Comparison of ENCODE assay signal across 18 mouse cellular contexts in genomic region chr5:141097878-141098277, GRCm38 (mm10).
DNase-seq lines count a peak whose midpoint lies in the region; ATAC-seq lines count a peak whose summit lies in the region.
"Had no signal": no experiment of that assay in that cellular context is flagged by ENCODE, and none has a peak within 500 bp of the region (broad histone marks: within the 10 kb centered on the region; RNA-seq: fewer than 3 reads in every experiment).

No protein-coding gene starts in this region.

- ATAC-seq in embryonic facial prominence, embryonic 14.5 days (ENCODE audit: low read depth), result no peak
- ATAC-seq in forebrain, embryonic 16.5 days, result peak; percentile 87
- peak; percentile 91 for ATAC-seq in heart, embryonic 16.5 days (replicated peaks; ENCODE audit: extremely low read depth, insufficient read depth, low FRiP score)
- ATAC-seq: hindbrain, postnatal 0 days had no signal

- no peaks in the 10 kb centered on the region for H3K36me3 ChIP-seq in embryonic facial prominence, embryonic 14.5 days (ENCODE audit: control insufficient read depth, insufficient read depth, low read length)
- H3K36me3 ChIP-seq in embryonic facial prominence, embryonic 10.5 days (replicated peaks), result no peaks in the 10 kb centered on the region
- H3K36me3 ChIP-seq in heart, embryonic 10.5 days, result no peaks in the 10 kb centered on the region
- no peaks in the 10 kb centered on the region for H3K36me3 ChIP-seq in forebrain, embryonic 16.5 days (ENCODE audit: control insufficient read depth, insufficient read depth)
- no peaks in the 10 kb centered on the region for H3K36me3 ChIP-seq in heart, embryonic 16.5 days (ENCODE audit: control insufficient read depth, insufficient read depth)
- H3K36me3 ChIP-seq: kidney, embryonic 15.5 days had no signal

- WGBS in embryonic facial prominence, embryonic 14.5 days, result 43% methylated on average over 4 of the region's 4 CpGs
- WGBS in embryonic facial prominence, embryonic 10.5 days, result 53% methylated on average over 4 of the region's 4 CpGs
- WGBS in heart, embryonic 10.5 days, result 22% methylated on average over 4 of the region's 4 CpGs
- WGBS in forebrain, embryonic 16.5 days, result 29% methylated on average over 4 of the region's 4 CpGs
- WGBS in heart, embryonic 16.5 days, result 17% methylated on average over 4 of the region's 4 CpGs

- no peaks in the 10 kb centered on the region for H3K4me1 ChIP-seq in embryonic facial prominence, embryonic 14.5 days (ENCODE audit: control insufficient read depth, insufficient read depth, low read length)
- H3K4me1 ChIP-seq in embryonic facial prominence, embryonic 10.5 days, result no peaks in the 10 kb centered on the region
- peaks cover 19% of the 10 kb centered on the region for H3K4me1 ChIP-seq in heart, embryonic 10.5 days
- no peaks in the 10 kb centered on the region; the same call in 1 of the 2 replicates for H3K4me1 ChIP-seq in forebrain, embryonic 16.5 days (replicated peaks; ENCODE audit: control insufficient read depth, insufficient read depth, low read length)
- H3K4me1 ChIP-seq in heart, embryonic 16.5 days (ENCODE audit: control insufficient read depth, insufficient read depth, low read length), result no peaks in the 10 kb centered on the region

- no peak overlapping the region for H3K4me3 ChIP-seq in embryonic facial prominence, embryonic 14.5 days (ENCODE audit: low read depth, low read length)
- H3K4me3 ChIP-seq in embryonic facial prominence, embryonic 10.5 days, result no peak overlapping the region
- H3K4me3 ChIP-seq in heart, embryonic 10.5 days, result no peak overlapping the region
- H3K4me3 ChIP-seq in forebrain, embryonic 16.5 days (replicated peaks; ENCODE audit: low read length), result no peak overlapping the region
- H3K4me3 ChIP-seq in heart, embryonic 16.5 days (ENCODE audit: low read length), result no peak overlapping the region
- H3K4me3 ChIP-seq: kidney, embryonic 15.5 days had no signal

- no peak overlapping the region for H3K9ac ChIP-seq in embryonic facial prominence, embryonic 14.5 days (ENCODE audit: low read depth, low read length)
- no peak overlapping the region for H3K9ac ChIP-seq in forebrain, embryonic 16.5 days (replicated peaks; ENCODE audit: low read depth, low read length)
- H3K9ac ChIP-seq in heart, embryonic 16.5 days (ENCODE audit: low read length), result no peak overlapping the region
- H3K9ac ChIP-seq: kidney, embryonic 15.5 days had no signal

- intact Hi-C loops in heart, postnatal 25 days (cut with DNase I), result no loop called here

- no peak overlapping the region for H3K4me2 ChIP-seq in embryonic facial prominence, embryonic 14.5 days (ENCODE audit: low read depth, low read length)
- no peak overlapping the region for H3K4me2 ChIP-seq in forebrain, embryonic 16.5 days (ENCODE audit: low read length)
- H3K4me2 ChIP-seq in heart, embryonic 16.5 days (ENCODE audit: low read depth, low read length), result no peak overlapping the region
- H3K4me2 ChIP-seq: kidney, embryonic 15.5 days had no signal

- H3K9me3 ChIP-seq in embryonic facial prominence, embryonic 14.5 days (ENCODE audit: control insufficient read depth, low read length), result no peaks in the 10 kb centered on the region
- H3K9me3 ChIP-seq in embryonic facial prominence, embryonic 10.5 days, result no peaks in the 10 kb centered on the region
- no peaks in the 10 kb centered on the region for H3K9me3 ChIP-seq in heart, embryonic 10.5 days
- no peaks in the 10 kb centered on the region for H3K9me3 ChIP-seq in forebrain, embryonic 16.5 days (ENCODE audit: control insufficient read depth, low read length)
- H3K9me3 ChIP-seq in heart, embryonic 16.5 days (replicated peaks; ENCODE audit: control insufficient read depth, low read length), result no peaks in the 10 kb centered on the region
- H3K9me3 ChIP-seq: kidney, embryonic 15.5 days had no signal

- H3K27ac ChIP-seq in embryonic facial prominence, embryonic 14.5 days (replicated peaks; ENCODE audit: low read depth, low read length), result no peak overlapping the region
- H3K27ac ChIP-seq in embryonic facial prominence, embryonic 10.5 days (replicated peaks), result no peak overlapping the region
- H3K27ac ChIP-seq in heart, embryonic 10.5 days, result 0 out of 2 replicates have a peak overlapping the region, but pooled peaks have one; percentile 39
- no peak overlapping the region for H3K27ac ChIP-seq in forebrain, embryonic 16.5 days (ENCODE audit: low read length)
- peak overlapping the region; percentile 24; the same call in 1 of the 2 replicates for H3K27ac ChIP-seq in heart, embryonic 16.5 days (ENCODE audit: low read length)
- H3K27ac ChIP-seq: hindbrain, postnatal 0 days; kidney, embryonic 15.5 days; macrophage had no signal

- H3K27me3 ChIP-seq in embryonic facial prominence, embryonic 14.5 days (replicated peaks; ENCODE audit: control insufficient read depth, insufficient read depth, low read length), result no peaks in the 10 kb centered on the region
- no peaks in the 10 kb centered on the region for H3K27me3 ChIP-seq in embryonic facial prominence, embryonic 10.5 days (replicated peaks; ENCODE audit: low read depth, poor library complexity, severe bottlenecking)
- H3K27me3 ChIP-seq in heart, embryonic 10.5 days (ENCODE audit: insufficient read depth, poor library complexity, severe bottlenecking), result peaks cover 29% of the 10 kb centered on the region; the same call in 1 of the 2 replicates
- no peaks in the 10 kb centered on the region for H3K27me3 ChIP-seq in forebrain, embryonic 16.5 days (replicated peaks; ENCODE audit: control insufficient read depth, insufficient read depth, low read length)
- 0 out of 2 replicates have a peak, but pooled peaks cover 3% of the 10 kb centered on the region for H3K27me3 ChIP-seq in heart, embryonic 16.5 days (ENCODE audit: control insufficient read depth, insufficient read depth, low read length)
- H3K27me3 ChIP-seq: kidney, embryonic 15.5 days had no signal

- peak; percentile 39 for DNase-seq in embryonic facial prominence, embryonic 14.5 days (ENCODE audit: low spot score)
- no peak for DNase-seq in embryonic facial prominence, embryonic 10.5 days (ENCODE audit: low spot score)
- peak; percentile 86 for DNase-seq in heart, embryonic 10.5 days (ENCODE audit: low spot score)
- DNase-seq in heart, postnatal 25 days (ENCODE audit: low spot score), result no peak
- no peak for DNase-seq in urinary bladder, adult 18-20 months (ENCODE audit: low spot score in 2 of 2)
- no peak for DNase-seq in spleen, postnatal 36 days (ENCODE audit: low spot score in 2 of 2)
- DNase-seq: adrenal gland, postnatal 10 days; cerebellum, adult 2 months; cerebellum, postnatal 25 days; gastrocnemius, postnatal 36 days; kidney, adult 11 months; kidney, postnatal 36 days; layer of hippocampus, postnatal 36 days had no signal

Comparison
In these comparisons a context has a peak if more than half of its experiments do, and no peak if none do; other contexts are left out.
1. DNase-seq: peak in embryonic facial prominence, embryonic 14.5 days (single experiment) and heart, embryonic 10.5 days (single experiment); none in embryonic facial prominence, embryonic 10.5 days (single experiment), heart, postnatal 25 days (single experiment), urinary bladder, adult 18-20 months (0 of 2) and spleen, postnatal 36 days (0 of 2).
2. H3K27ac ChIP-seq: peak in heart, embryonic 10.5 days (single experiment) and heart, embryonic 16.5 days (single experiment); none in embryonic facial prominence, embryonic 14.5 days (single experiment), embryonic facial prominence, embryonic 10.5 days (single experiment) and forebrain, embryonic 16.5 days (single experiment).